Mouse (Mus musculus): Measurements from ENCODE around the gene 4930404N11Rik.

GRCm38 (mm10) chr10:81413310-81414261, 48.0 kb upstream of the 4930404N11Rik start:
- no peak for TF ChIP-seq CTCF (IDR thresholded peaks at IDR 0.05; ENCODE audit: insufficient read depth, low read depth, low read length)
- no peak for TF ChIP-seq POLR2A (IDR thresholded peaks at IDR 0.05; ENCODE audit: insufficient read depth, low read depth, low read length)

Data from olfactory bulb, adult 2 months (tissue).